Mouse (Mus musculus): ENCODE measurements around the gene Tex264.

DNA sequence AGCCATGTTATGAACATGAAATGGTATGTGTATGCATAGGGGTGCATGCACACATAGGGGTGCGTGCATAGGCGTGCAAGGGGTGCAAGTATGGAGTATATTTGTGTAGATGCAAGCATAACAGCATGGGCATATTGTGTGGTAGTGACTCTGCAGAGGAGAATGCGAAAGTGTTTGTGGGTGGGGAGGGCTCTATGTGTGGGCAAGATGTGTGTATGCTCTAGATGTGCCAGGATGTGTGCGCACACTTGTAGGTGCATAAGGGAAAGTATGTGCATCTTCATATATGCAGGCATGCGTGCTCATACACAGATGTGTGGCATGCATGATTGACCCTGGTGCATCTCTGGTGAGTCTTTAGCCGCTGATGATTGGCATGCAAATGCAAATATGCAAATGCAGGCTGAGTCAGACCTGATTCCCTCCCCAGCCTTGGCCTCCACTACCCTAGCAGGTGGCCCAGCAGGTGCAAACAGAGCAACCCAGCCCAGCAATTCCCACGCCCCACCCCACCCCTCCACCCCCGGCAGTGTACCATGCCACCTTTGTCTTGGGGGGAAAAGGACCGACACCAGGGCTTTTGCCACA, 39.9 kb downstream of the Tex264 start:
- TF ChIP-seq POLR2A (IDR thresholded peaks at IDR 0.05; ENCODE audit: borderline replicate concordance, control insufficient read depth, low read depth, low read length), result no peak
- no peak for TF ChIP-seq CTCF (IDR thresholded peaks at IDR 0.05; ENCODE audit: control insufficient read depth, insufficient read depth, low read length)

Data from bone marrow, adult 2 months (tissue).